Mouse (Mus musculus) heart, postnatal 25 days (tissue): ENCODE measurements around the gene Rab3c. TPM values are rescaled to one million over a fixed set of nuclear protein-coding genes. Genes with fewer than 3 reads are reported as not detected.

Experiments
- DNase-seq: peaks from one replicate; pipeline ENCODE4 v3.0.0; 2022; ENCODE audit warnings: low spot score
- intact Hi-C: fragments of 180-260 bp; cut with DNase I; formaldehyde crosslinking; loops from one replicate; pipeline ENCODE4 v1.15.1; 2025
- total RNA-seq, 2 experiments: library from RNA; stranded (reverse); gene quantifications; 2 replicates each; pipeline ENCODE4 v1.2.3; 2021

Gene Rab3c
- total RNA-seq, 2 experiments from 2014 or later: 0.03 to 0.14 TPM

GRCm38 (mm10) chr13:110211526-110212075 is 69.2 kb downstream of the Rab3c start:
- DNase-seq: no peak
- intact Hi-C loops: no loop called here

- intact Hi-C loops: no loop called here
- DNase-seq: no peak
These were observed 81.9 kb downstream of the Rab3c start for GRCm38 (mm10) chr13:110198906-110199305.

GRCm38 (mm10) chr13:110190039-110190438 is 90.8 kb downstream of the Rab3c start:
- DNase-seq: no peak
- intact Hi-C loops: no loop called here

- intact Hi-C loops: no loop called here
- DNase-seq: no peak
These were observed 95.7 kb downstream of the Rab3c start for GRCm38 (mm10) chr13:110184963-110185685.

GRCm38 (mm10) chr13:110175651-110176050 is 105.1 kb downstream of the Rab3c start:
- DNase-seq: no peak
- intact Hi-C loops: no loop called here

GRCm38 (mm10) chr13:110169669-110170068 is 111.1 kb downstream of the Rab3c start:
- intact Hi-C loops: no loop called here
- no peak for DNase-seq

- intact Hi-C loops: no loop called here
- no peak for DNase-seq
These were observed 111.6 kb downstream of the Rab3c start for GRCm38 (mm10) chr13:110169152-110169551.

GRCm38 (mm10) chr13:110168570-110168969 is 112.2 kb downstream of the Rab3c start:
- no peak for DNase-seq
- intact Hi-C loops: no loop called here

- DNase-seq: no peak
- intact Hi-C loops: no loop called here
These were observed 114.0 kb downstream of the Rab3c start for GRCm38 (mm10) chr13:110166622-110167330.

- no peak for DNase-seq
- intact Hi-C loops: no loop called here
These were observed 120.8 kb downstream of the Rab3c start for GRCm38 (mm10) chr13:110159980-110160379.

GRCm38 (mm10) chr13:110158588-110159519 is 121.9 kb downstream of the Rab3c start:
- no peak for DNase-seq
- intact Hi-C loops: no loop called here

GRCm38 (mm10) chr13:110145545-110145944 is 135.3 kb downstream of the Rab3c start:
- intact Hi-C loops: no loop called here
- DNase-seq: no peak

GRCm38 (mm10) chr13:110145019-110145418 is 135.8 kb downstream of the Rab3c start:
- intact Hi-C loops: no loop called here
- no peak for DNase-seq

- no peak for DNase-seq
- intact Hi-C loops: no loop called here
These were observed 141.5 kb downstream of the Rab3c start for GRCm38 (mm10) chr13:110139339-110139738.

- DNase-seq: no peak
- intact Hi-C loops: no loop called here
These were observed 142.2 kb downstream of the Rab3c start for GRCm38 (mm10) chr13:110138644-110139043.

GRCm38 (mm10) chr13:110127613-110128258 is 153.1 kb downstream of the Rab3c start:
- intact Hi-C loops: no loop called here
- DNase-seq: no peak

- no peak for DNase-seq
- intact Hi-C loops: no loop called here
These were observed 158.0 kb downstream of the Rab3c start for GRCm38 (mm10) chr13:110122825-110123224.

GRCm38 (mm10) chr13:110116892-110117291 is 163.9 kb downstream of the Rab3c start:
- intact Hi-C loops: no loop called here
- DNase-seq: no peak

GRCm38 (mm10) chr13:110116316-110116715 is 164.5 kb downstream of the Rab3c start:
- no peak for DNase-seq
- intact Hi-C loops: no loop called here
